Mouse (Mus musculus): Measurements from ENCODE around the gene Utrn.

DNA sequence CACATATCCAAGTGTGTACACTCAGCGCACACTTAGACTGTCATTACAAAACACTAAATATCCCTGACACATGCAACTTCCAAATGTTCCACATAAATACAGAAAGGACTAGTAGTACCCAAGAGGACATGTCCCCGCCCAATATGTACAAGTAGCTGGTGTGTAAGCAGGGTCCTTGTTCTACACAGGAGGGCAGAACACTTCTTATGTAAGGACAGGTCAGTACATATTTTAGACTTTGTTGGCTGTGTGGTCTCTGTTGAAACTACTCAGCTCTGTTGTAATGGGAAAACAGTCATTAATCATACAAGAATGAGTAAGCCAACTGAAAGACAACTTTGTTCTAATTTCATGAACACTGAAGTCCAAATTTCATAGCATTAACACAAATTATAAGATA, 114.3 kb downstream of the Utrn start:
- no peak for TF ChIP-seq CTCF (conservative IDR thresholded peaks at IDR 0.05 in 1 of 2, IDR thresholded peaks at IDR 0.05 in 1 of 2; ENCODE audit: low read depth in 2 of 2, low read length in 2 of 2)
- no peak for TF ChIP-seq MAFK (IDR thresholded peaks at IDR 0.05; ENCODE audit: insufficient replicate concordance, low read length)
- no peak for TF ChIP-seq ZC3H11A (IDR thresholded peaks at IDR 0.05; ENCODE audit: low read depth, low read length)
- TF ChIP-seq POLR2A (IDR thresholded peaks at IDR 0.05; ENCODE audit: low read depth, low read length) = no peak
- no peak for TF ChIP-seq ZKSCAN1 (IDR thresholded peaks at IDR 0.05; ENCODE audit: borderline replicate concordance, low read depth, low read length)
- no peak for TF ChIP-seq MAX (IDR thresholded peaks at IDR 0.05; ENCODE audit: low read length)
